In genomic region chr6:86472100-86472955, GRCm38 (mm10) we compare ENCODE assay signal across 8 mouse cellular contexts. TPM values are rescaled to one million over a fixed set of nuclear protein-coding genes. Genes with fewer than 3 reads are reported as not detected.
DNase-seq lines count a peak whose midpoint lies in the region; ATAC-seq lines count a peak whose summit lies in the region.

No protein-coding gene starts in this region.

- ATAC-seq in hindbrain, embryonic 15.5 days (ENCODE audit: low FRiP score, low read depth) = peak; percentile 96

- H3K27ac ChIP-seq in hindbrain, embryonic 15.5 days (replicated peaks) = peak overlapping the region; percentile 88

- DNase-seq in T-cell, adult 2 months (ENCODE audit: low spot score) = peak; percentile 100
- DNase-seq in cerebellum, postnatal 36 days = peak; percentile 100
- peak; percentile 100 for DNase-seq in frontal cortex, postnatal 36 days (ENCODE audit: low spot score in 2 of 2)
- peak; percentile 100 for DNase-seq in left cerebral cortex, adult 11 months (ENCODE audit: low spot score)
- DNase-seq in lung, postnatal 4 days = peak; percentile 100
- DNase-seq in retina, postnatal 7 days (ENCODE audit: low read depth, low spot score) = peak; percentile 100
- peak; percentile 99 for DNase-seq in urinary bladder, adult 2 months (ENCODE audit: low spot score)

- peak overlapping the region; percentile 76 for H3K4me2 ChIP-seq in hindbrain, embryonic 15.5 days

- WGBS in hindbrain, embryonic 15.5 days = under 1% methylated on average over 55 of the region's 56 CpGs

- no peaks in the 10 kb centered on the region for H3K9me3 ChIP-seq in hindbrain, embryonic 15.5 days

- H3K4me1 ChIP-seq in hindbrain, embryonic 15.5 days (replicated peaks) = peaks cover 18% of the 10 kb centered on the region

- H3K4me3 ChIP-seq in hindbrain, embryonic 15.5 days = peak overlapping the region; percentile 34

- H3K9ac ChIP-seq in hindbrain, embryonic 15.5 days = peak overlapping the region; percentile 64

- no peaks in the 10 kb centered on the region for H3K27me3 ChIP-seq in hindbrain, embryonic 15.5 days

- 0 out of 2 replicates have a peak, but pooled peaks cover 2% of the 10 kb centered on the region for H3K36me3 ChIP-seq in hindbrain, embryonic 15.5 days

RNA-seq across cellular contexts. Expression of gene C87436, which starts 34.2 kb away (rescaled TPM):
- polyA plus RNA-seq in hindbrain, embryonic 15.5 days (2015; fragmentation: Nextera tagmentation; extraction: Ambion mirVana) = 23.7 and 25.7 TPM in 2 replicates
- 24.6 and 28.2 TPM in 2 replicates for polyA plus RNA-seq in urinary bladder, adult 2 months (2012; rRNA removed)

RNA-seq across cellular contexts. Expression of gene Gm44790, which starts 45.9 kb away (rescaled TPM):
- polyA plus RNA-seq in hindbrain, embryonic 15.5 days (2015; fragmentation: Nextera tagmentation; extraction: Ambion mirVana) = 1.2 TPM in 2 replicates
- 0.28 and 1.0 TPM in 2 replicates for polyA plus RNA-seq in urinary bladder, adult 2 months (2012; rRNA removed)

RNA-seq across cellular contexts. Expression of gene Pcbp1, which starts 53.8 kb away (rescaled TPM):
- 341 and 351 TPM in 2 replicates for polyA plus RNA-seq in hindbrain, embryonic 15.5 days (2015; fragmentation: Nextera tagmentation; extraction: Ambion mirVana)
- 153 and 183 TPM in 2 replicates for polyA plus RNA-seq in urinary bladder, adult 2 months (2012; rRNA removed)

Comparison
In these comparisons a context has a peak if more than half of its experiments do, and no peak if none do; other contexts are left out.
1. Peak in every context shown above with its lines: DNase-seq, ATAC-seq, H3K4me3 ChIP-seq and H3K27ac ChIP-seq.